Mouse (Mus musculus): ENCODE results near the gene Polk. TPM values are rescaled to one million over a fixed set of nuclear protein-coding genes. Genes with fewer than 3 reads are reported as not detected.

Polk gene
- total and polyA plus RNA-seq, 2 experiments from 2014 or later: 3.9 to 8.0 TPM

GRCm38 (mm10) chr13:96499891-96500290 lies 42.5 kb downstream of the Polk start:
- H3K36me3 ChIP-seq (ENCODE audit: insufficient read depth): no peaks in the 10 kb centered on the region
- DNase-seq: no peak
- no peak overlapping the region for H3K9ac ChIP-seq
- WGBS: 74% methylated on average over 2 of the region's 2 CpGs
- H3K4me1 ChIP-seq (ENCODE audit: insufficient read depth): no peaks in the 10 kb centered on the region
- no peak overlapping the region for H3K27ac ChIP-seq (ENCODE audit: low read depth, low read length)
- no peak for ATAC-seq
- H3K4me2 ChIP-seq (ENCODE audit: low read depth): no peak overlapping the region
- H3K27me3 ChIP-seq (ENCODE audit: insufficient read depth, low read length): no peaks in the 10 kb centered on the region
- H3K9me3 ChIP-seq (ENCODE audit: low read length): no peaks in the 10 kb centered on the region
- no peak for TF ChIP-seq CTCF (IDR thresholded peaks at IDR 0.05; ENCODE audit: low read depth)
- H3K4me3 ChIP-seq (ENCODE audit: low read depth, low read length): no peak overlapping the region

- TF ChIP-seq CTCF (IDR thresholded peaks at IDR 0.05; ENCODE audit: low read depth): no peak
- no peaks in the 10 kb centered on the region for H3K4me1 ChIP-seq (ENCODE audit: insufficient read depth)
- no peak for DNase-seq
- H3K4me2 ChIP-seq (ENCODE audit: low read depth): no peak overlapping the region
- H3K9ac ChIP-seq: no peak overlapping the region
- no peaks in the 10 kb centered on the region for H3K9me3 ChIP-seq (ENCODE audit: low read length)
- H3K36me3 ChIP-seq (ENCODE audit: insufficient read depth): no peaks in the 10 kb centered on the region
- no peak for ATAC-seq
- H3K27ac ChIP-seq (ENCODE audit: low read depth, low read length): no peak overlapping the region
- 81% methylated on average over 8 of the region's 8 CpGs for WGBS
- H3K27me3 ChIP-seq (ENCODE audit: insufficient read depth, low read length): no peaks in the 10 kb centered on the region
- H3K4me3 ChIP-seq (ENCODE audit: low read depth, low read length): no peak overlapping the region
These were observed 45.7 kb downstream of the Polk start for GRCm38 (mm10) chr13:96496630-96497029.

GRCm38 (mm10) chr13:96490433-96490832 lies 51.9 kb downstream of the Polk start, which contains the start of gene Gm17622:
TSS of gene Gm17622 (plus strand) at chr13:96490733.
- no peak within 1 kb of the TSS for H3K4me3 ChIP-seq (ENCODE audit: low read depth, low read length)
- DNase-seq (no peak), ATAC-seq (no peak)
- WGBS: 94% methylated on average over 3 of the region's 3 CpGs
- H3K27me3 ChIP-seq (ENCODE audit: insufficient read depth, low read length): no peaks in the 10 kb centered on the region
- H3K4me2 ChIP-seq (ENCODE audit: low read depth): no peak within 1 kb of the TSS
- no peak for TF ChIP-seq CTCF (IDR thresholded peaks at IDR 0.05; ENCODE audit: low read depth)
- no peaks in the 10 kb centered on the region for H3K4me1 ChIP-seq (ENCODE audit: insufficient read depth)
- H3K27ac ChIP-seq (ENCODE audit: low read depth, low read length): no peak within 1 kb of the TSS
- no peak within 1 kb of the TSS for H3K9ac ChIP-seq
- no peaks in the 10 kb centered on the region for H3K9me3 ChIP-seq (ENCODE audit: low read length)
- peaks cover 7% of the 10 kb centered on the region; the same call in 1 of the 2 replicates for H3K36me3 ChIP-seq (ENCODE audit: insufficient read depth)

GRCm38 (mm10) chr13:96487968-96488367 lies 54.4 kb downstream of the Polk start:
- Histone ChIP-seq H3K9me3 (ENCODE audit: low read length) (no peaks in the 10 kb centered on the region), H3K27ac (ENCODE audit: low read depth, low read length) (no peak overlapping the region), H3K27me3 (ENCODE audit: insufficient read depth, low read length) (no peaks in the 10 kb centered on the region), H3K4me1 (ENCODE audit: insufficient read depth) (no peaks in the 10 kb centered on the region), H3K36me3 (ENCODE audit: insufficient read depth) (peaks cover 13% of the 10 kb centered on the region; the same call in 1 of the 2 replicates), H3K9ac (no peak overlapping the region), H3K4me2 (ENCODE audit: low read depth) (no peak overlapping the region), H3K4me3 (ENCODE audit: low read depth, low read length) (no peak overlapping the region)
- no peak for ATAC-seq
- no peak for DNase-seq
- TF ChIP-seq CTCF (IDR thresholded peaks at IDR 0.05; ENCODE audit: low read depth): no peak
- 95% methylated on average over 6 of the region's 6 CpGs for WGBS

- no peaks in the 10 kb centered on the region for H3K27me3 ChIP-seq (ENCODE audit: insufficient read depth, low read length)
- no peaks in the 10 kb centered on the region for H3K4me1 ChIP-seq (ENCODE audit: insufficient read depth)
- peaks cover 13% of the 10 kb centered on the region; the same call in 1 of the 2 replicates for H3K36me3 ChIP-seq (ENCODE audit: insufficient read depth)
- no peak overlapping the region for H3K9ac ChIP-seq
- ATAC-seq (no peak), DNase-seq (no peak)
- no peak overlapping the region for H3K4me2 ChIP-seq (ENCODE audit: low read depth)
- WGBS: 89% methylated on average over 6 of the region's 6 CpGs
- TF ChIP-seq CTCF (IDR thresholded peaks at IDR 0.05; ENCODE audit: low read depth): no peak
- H3K4me3 ChIP-seq (ENCODE audit: low read depth, low read length): no peak overlapping the region
- no peak overlapping the region for H3K27ac ChIP-seq (ENCODE audit: low read depth, low read length)
- no peaks in the 10 kb centered on the region for H3K9me3 ChIP-seq (ENCODE audit: low read length)
These were observed 55.1 kb downstream of the Polk start for GRCm38 (mm10) chr13:96487230-96487629.

GRCm38 (mm10) chr13:96478991-96479390 lies 63.4 kb downstream of the Polk start:
- 93% methylated on average over 1 of the region's 1 CpGs for WGBS
- no peak overlapping the region for H3K27ac ChIP-seq (ENCODE audit: low read depth, low read length)
- no peak for ATAC-seq
- no peak for TF ChIP-seq CTCF (IDR thresholded peaks at IDR 0.05; ENCODE audit: low read depth)
- H3K4me2 ChIP-seq (ENCODE audit: low read depth): no peak overlapping the region
- no peaks in the 10 kb centered on the region for H3K4me1 ChIP-seq (ENCODE audit: insufficient read depth)
- 0 out of 2 replicates have a peak, but pooled peaks cover 4% of the 10 kb centered on the region for H3K36me3 ChIP-seq (ENCODE audit: insufficient read depth)
- no peak overlapping the region for H3K4me3 ChIP-seq (ENCODE audit: low read depth, low read length)
- no peak overlapping the region for H3K9ac ChIP-seq
- H3K9me3 ChIP-seq (ENCODE audit: low read length): no peaks in the 10 kb centered on the region
- H3K27me3 ChIP-seq (ENCODE audit: insufficient read depth, low read length): no peaks in the 10 kb centered on the region
- no peak for DNase-seq

- H3K36me3 ChIP-seq (ENCODE audit: insufficient read depth): no peaks in the 10 kb centered on the region
- ATAC-seq (no peak), DNase-seq (no peak)
- no peak overlapping the region for H3K9ac ChIP-seq
- H3K27ac ChIP-seq (ENCODE audit: low read depth, low read length): no peak overlapping the region
- H3K4me3 ChIP-seq (ENCODE audit: low read depth, low read length): no peak overlapping the region
- no peaks in the 10 kb centered on the region for H3K27me3 ChIP-seq (ENCODE audit: insufficient read depth, low read length)
- 95% methylated on average over 4 of the region's 4 CpGs for WGBS
- H3K9me3 ChIP-seq (ENCODE audit: low read length): no peaks in the 10 kb centered on the region
- no peak for TF ChIP-seq CTCF (IDR thresholded peaks at IDR 0.05; ENCODE audit: low read depth)
- no peaks in the 10 kb centered on the region for H3K4me1 ChIP-seq (ENCODE audit: insufficient read depth)
- H3K4me2 ChIP-seq (ENCODE audit: low read depth): no peak overlapping the region
These were observed 65.2 kb downstream of the Polk start for GRCm38 (mm10) chr13:96477226-96477625.

All from forebrain, postnatal 0 days (tissue).